In the genomic region with DNA sequence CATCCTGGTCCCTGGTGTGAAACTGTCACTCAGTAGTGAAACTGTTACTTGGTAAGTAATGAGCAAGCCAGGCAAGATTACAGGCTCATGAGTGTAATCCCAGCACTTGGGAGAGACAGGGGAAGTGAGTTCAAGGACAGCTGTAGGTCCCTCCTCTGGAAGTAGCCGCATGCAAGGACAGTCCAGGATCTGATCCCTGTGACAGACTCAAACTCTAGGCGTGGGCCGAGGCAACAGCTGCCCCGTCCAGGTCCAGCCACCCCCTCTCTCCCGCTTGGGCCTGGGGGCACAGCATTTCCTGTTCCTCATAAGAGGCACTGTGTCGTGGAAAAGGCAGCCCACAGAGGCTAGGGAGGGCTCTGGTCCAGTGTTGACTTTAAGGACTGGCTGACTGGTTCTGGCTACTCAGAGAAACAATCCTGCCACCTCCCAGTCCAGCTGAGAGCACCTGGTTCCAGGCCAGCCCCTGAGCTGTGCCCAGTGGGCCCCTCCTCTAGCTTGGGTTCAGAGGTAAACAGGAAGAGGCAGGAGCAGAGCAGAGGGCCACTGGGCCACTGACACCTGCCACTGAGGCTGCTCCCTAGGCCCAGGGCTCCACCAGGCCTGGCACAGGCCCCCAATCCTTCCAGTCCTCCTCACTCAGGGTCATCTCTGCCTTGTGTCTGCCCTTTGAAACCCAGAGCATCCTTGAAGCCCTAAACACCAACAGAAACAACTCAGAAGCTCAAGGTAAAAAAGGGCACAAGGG, we compare ENCODE assay signal across 15 mouse cellular contexts. TPM values are rescaled to one million over a fixed set of nuclear protein-coding genes. Genes with fewer than 3 reads are reported as not detected.
DNase-seq lines count a peak whose midpoint lies in the region; ATAC-seq and TF ChIP-seq lines count a peak whose summit lies in the region.
"Had no signal": no experiment of that assay in that cellular context is flagged by ENCODE, and none has a peak within 500 bp of the region (broad histone marks: within the 10 kb centered on the region; RNA-seq: fewer than 3 reads in every experiment).

No protein-coding gene starts in this region.

- intact Hi-C loops in heart, postnatal 14 days (cut with DNase I): loop anchor here (5.0 kb wide), 1 partner anchor 361 kb away; no protein-coding TSS in a partner anchor

- no peak for TF ChIP-seq CTCF in midbrain, postnatal 0 days (IDR thresholded peaks at IDR 0.05)

- H3K4me1 ChIP-seq in heart, embryonic 13.5 days: no peaks in the 10 kb centered on the region
- no peaks in the 10 kb centered on the region for H3K4me1 ChIP-seq in midbrain, postnatal 0 days (ENCODE audit: insufficient read depth, low read length)
- no peaks in the 10 kb centered on the region for H3K4me1 ChIP-seq in midbrain, embryonic 16.5 days (ENCODE audit: control insufficient read depth, insufficient read depth, low read length)
- H3K4me1 ChIP-seq in limb, embryonic 15.5 days: no peaks in the 10 kb centered on the region
- H3K4me1 ChIP-seq: midbrain, embryonic 13.5 days; neural tube, embryonic 13.5 days had no signal

- ATAC-seq in heart, embryonic 13.5 days (ENCODE audit: extremely low read depth, insufficient number of reproducible peaks, low FRiP score, low TSS enrichment): no peak
- no peak for ATAC-seq in midbrain, postnatal 0 days (ENCODE audit: low FRiP score)
- ATAC-seq in midbrain, embryonic 16.5 days: no peak
- 0 out of 2 replicates have a peak, but pooled peaks have one; percentile 35 for ATAC-seq in limb, embryonic 15.5 days (ENCODE audit: insufficient number of reproducible peaks, low FRiP score, low TSS enrichment, low read depth)
- ATAC-seq: activated CD4-positive, CD25-positive, alpha-beta regulatory T cell, adult 4 months; intestine, postnatal 0 days; midbrain, embryonic 13.5 days had no signal

- H3K4me2 ChIP-seq in heart, embryonic 13.5 days: no peak overlapping the region
- H3K4me2 ChIP-seq in midbrain, postnatal 0 days (ENCODE audit: low read depth, low read length, poor library complexity, severe bottlenecking): no peak overlapping the region
- no peak overlapping the region for H3K4me2 ChIP-seq in midbrain, embryonic 16.5 days (ENCODE audit: low read length)
- H3K4me2 ChIP-seq in limb, embryonic 15.5 days: no peak overlapping the region
- H3K4me2 ChIP-seq: midbrain, embryonic 13.5 days; neural tube, embryonic 13.5 days had no signal

- peaks cover 64% of the 10 kb centered on the region for H3K36me3 ChIP-seq in heart, embryonic 13.5 days
- H3K36me3 ChIP-seq in midbrain, postnatal 0 days (ENCODE audit: insufficient read depth, low read length): peaks cover 55% of the 10 kb centered on the region
- H3K36me3 ChIP-seq in midbrain, embryonic 16.5 days (ENCODE audit: control insufficient read depth, insufficient read depth, low read length): peaks cover 21% of the 10 kb centered on the region
- H3K36me3 ChIP-seq in limb, embryonic 15.5 days: peaks cover 50% of the 10 kb centered on the region

- H3K27ac ChIP-seq in heart, embryonic 13.5 days (replicated peaks): no peak overlapping the region
- no peak overlapping the region for H3K27ac ChIP-seq in midbrain, postnatal 0 days (ENCODE audit: low read depth, low read length)
- H3K27ac ChIP-seq in midbrain, embryonic 16.5 days (ENCODE audit: low read length): no peak overlapping the region
- no peak overlapping the region for H3K27ac ChIP-seq in limb, embryonic 15.5 days
- H3K27ac ChIP-seq: midbrain, embryonic 13.5 days; neural tube, embryonic 13.5 days had no signal

- no peak overlapping the region for H3K4me3 ChIP-seq in heart, embryonic 13.5 days
- H3K4me3 ChIP-seq in midbrain, postnatal 0 days (ENCODE audit: low read depth, low read length): no peak overlapping the region
- H3K4me3 ChIP-seq in midbrain, embryonic 16.5 days (ENCODE audit: low read depth, low read length): no peak overlapping the region
- H3K4me3 ChIP-seq in limb, embryonic 15.5 days: no peak overlapping the region
- H3K4me3 ChIP-seq: midbrain, embryonic 13.5 days; neural tube, embryonic 13.5 days had no signal

- no peaks in the 10 kb centered on the region for H3K9me3 ChIP-seq in heart, embryonic 13.5 days
- H3K9me3 ChIP-seq in midbrain, postnatal 0 days (ENCODE audit: low read length): no peaks in the 10 kb centered on the region
- H3K9me3 ChIP-seq in midbrain, embryonic 16.5 days (replicated peaks; ENCODE audit: control insufficient read depth, low read length, poor library complexity, severe bottlenecking): no peaks in the 10 kb centered on the region
- H3K9me3 ChIP-seq in limb, embryonic 15.5 days: no peaks in the 10 kb centered on the region
- H3K9me3 ChIP-seq: midbrain, embryonic 13.5 days; neural tube, embryonic 13.5 days had no signal

- WGBS in heart, embryonic 13.5 days: 74% methylated on average over 6 of the region's 6 CpGs
- WGBS in midbrain, postnatal 0 days: 83% methylated on average over 6 of the region's 6 CpGs
- WGBS in midbrain, embryonic 16.5 days: 75% methylated on average over 6 of the region's 6 CpGs
- WGBS in limb, embryonic 15.5 days: 59% methylated on average over 6 of the region's 6 CpGs

- H3K27me3 ChIP-seq in heart, embryonic 13.5 days (replicated peaks): no peaks in the 10 kb centered on the region
- no peaks in the 10 kb centered on the region for H3K27me3 ChIP-seq in midbrain, postnatal 0 days (ENCODE audit: insufficient read depth, low read length)
- H3K27me3 ChIP-seq in midbrain, embryonic 16.5 days (ENCODE audit: control insufficient read depth, insufficient read depth, low read depth, low read length): no peaks in the 10 kb centered on the region
- no peaks in the 10 kb centered on the region for H3K27me3 ChIP-seq in limb, embryonic 15.5 days
- H3K27me3 ChIP-seq: midbrain, embryonic 13.5 days; neural tube, embryonic 13.5 days had no signal

- H3K9ac ChIP-seq in heart, embryonic 13.5 days: peak overlapping the region; percentile 5; the same call in 1 of the 2 replicates
- 0 out of 2 replicates have a peak overlapping the region, but pooled peaks have one; percentile 19 for H3K9ac ChIP-seq in midbrain, postnatal 0 days (replicated peaks; ENCODE audit: low read length, poor library complexity, severe bottlenecking)
- H3K9ac ChIP-seq in midbrain, embryonic 16.5 days (ENCODE audit: low read depth, low read length): no peak overlapping the region
- H3K9ac ChIP-seq in limb, embryonic 15.5 days: no peak overlapping the region
- H3K9ac ChIP-seq: midbrain, embryonic 13.5 days; neural tube, embryonic 13.5 days had no signal

- DNase-seq in heart, postnatal 14 days: no peak
- DNase-seq in midbrain, postnatal 0 days (ENCODE audit: low spot score): no peak
- DNase-seq in adrenal gland, postnatal 25 days: peak; percentile 24
- DNase-seq in left cerebral cortex, adult 9 months (ENCODE audit: low spot score in 2 of 2): no peak
- DNase-seq in natural killer cell, adult 2 months (ENCODE audit: low spot score in 2 of 2): no peak
- DNase-seq: left cerebral cortex, postnatal 4 days; lung, postnatal 10 days; thymus, postnatal 4 days had no signal

RNA-seq across cellular contexts. Expression of gene Poldip3, which starts 6.7 kb away (rescaled TPM):
- polyA plus RNA-seq in heart, embryonic 13.5 days (2015; fragmentation: Nextera tagmentation; extraction: Ambion mirVana): 73.9 and 74.2 TPM in 2 replicates
- total RNA-seq in heart, postnatal 14 days (2021): 10 to 100 TPM; 34.4 to 41.1 TPM
- 93.3 and 114 TPM in 2 replicates for total RNA-seq in midbrain, postnatal 0 days (2014; rRNA removed)
- polyA plus RNA-seq in midbrain, postnatal 0 days (2015; fragmentation: Nextera tagmentation; extraction: Ambion mirVana): 108 and 110 TPM in 2 replicates
- polyA plus RNA-seq in midbrain, embryonic 16.5 days (2015; fragmentation: Nextera tagmentation; extraction: Ambion mirVana): 140 and 145 TPM in 2 replicates
- total RNA-seq in adrenal gland, postnatal 25 days (2021): 108 and 124 TPM in 2 replicates
- polyA plus RNA-seq in limb, embryonic 15.5 days (2015; fragmentation: Nextera tagmentation; extraction: Ambion mirVana): 134 and 137 TPM in 2 replicates

RNA-seq across cellular contexts. Expression of gene Cyb5r3, which starts 16.5 kb away (rescaled TPM):
- 127 and 137 TPM in 2 replicates for polyA plus RNA-seq in heart, embryonic 13.5 days (2015; fragmentation: Nextera tagmentation; extraction: Ambion mirVana)
- 100 to 1,000 TPM in 1 of 2 experiments, 10 to 100 TPM in 1; 97.2 to 109 TPM for total RNA-seq in heart, postnatal 14 days (2021)
- 76.8 and 86.5 TPM in 2 replicates for total RNA-seq in midbrain, postnatal 0 days (2014; rRNA removed)
- 127 and 146 TPM in 2 replicates for polyA plus RNA-seq in midbrain, postnatal 0 days (2015; fragmentation: Nextera tagmentation; extraction: Ambion mirVana)
- polyA plus RNA-seq in midbrain, embryonic 16.5 days (2015; fragmentation: Nextera tagmentation; extraction: Ambion mirVana): 107 and 121 TPM in 2 replicates
- total RNA-seq in adrenal gland, postnatal 25 days (2021): 349 and 393 TPM in 2 replicates
- polyA plus RNA-seq in limb, embryonic 15.5 days (2015; fragmentation: Nextera tagmentation; extraction: Ambion mirVana): 152 and 185 TPM in 2 replicates

RNA-seq across cellular contexts. Expression of gene Rrp7a, which starts 33.2 kb away (rescaled TPM):
- polyA plus RNA-seq in heart, embryonic 13.5 days (2015; fragmentation: Nextera tagmentation; extraction: Ambion mirVana): 41.1 and 45.9 TPM in 2 replicates
- total RNA-seq in heart, postnatal 14 days (2021): 10 to 100 TPM; 38.6 to 44.8 TPM
- total RNA-seq in midbrain, postnatal 0 days (2014; rRNA removed): 171 and 228 TPM in 2 replicates
- polyA plus RNA-seq in midbrain, postnatal 0 days (2015; fragmentation: Nextera tagmentation; extraction: Ambion mirVana): 92.7 and 95.2 TPM in 2 replicates
- 90.6 and 93.0 TPM in 2 replicates for polyA plus RNA-seq in midbrain, embryonic 16.5 days (2015; fragmentation: Nextera tagmentation; extraction: Ambion mirVana)
- 100 and 102 TPM in 2 replicates for total RNA-seq in adrenal gland, postnatal 25 days (2021)
- 66.9 and 67.3 TPM in 2 replicates for polyA plus RNA-seq in limb, embryonic 15.5 days (2015; fragmentation: Nextera tagmentation; extraction: Ambion mirVana)

Comparison
In these comparisons a context has a peak if more than half of its experiments do, and no peak if none do; other contexts are left out.
1. H3K9ac ChIP-seq: peak in heart, embryonic 13.5 days (single experiment) and midbrain, postnatal 0 days (single experiment); none in midbrain, embryonic 16.5 days (single experiment) and limb, embryonic 15.5 days (single experiment).